Mouse (Mus musculus) neutrophil, adult 5-6 weeks (primary cell): ENCODE results near the gene Zfr2. TPM values are rescaled to one million over a fixed set of nuclear protein-coding genes. Genes with fewer than 3 reads are reported as not detected.
A peak's percentile ranks its signal among the peaks of the same experiment; 100 is the strongest.
"Not testable (repeated sequence)": the region's sequence is repeated elsewhere in the genome, so short reads cannot be mapped to it uniquely, and the experiment has no call there.

Source experiments
- ATAC-seq: fragments of 151-379, 151-347 bp; 2 replicates; pipeline ENCODE4 v1.8.0; 2017; ENCODE audit warnings: mild to moderate bottlenecking, moderate TSS enrichment; ENCODE audit not compliant: insufficient number of reproducible peaks, poor library complexity, low FRiP score, severe bottlenecking; ENCODE audit errors: extremely low read depth
- total RNA-seq: library from RNA; stranded (forward); fragments of 200-1000 nt; gene quantifications from 2 replicates; pipeline ENCODE4 v1.2.3, GENCODE M21; 2017

Gene Zfr2
- total RNA-seq, 1 experiment from 2014 or later: 1.5 TPM

DNA sequence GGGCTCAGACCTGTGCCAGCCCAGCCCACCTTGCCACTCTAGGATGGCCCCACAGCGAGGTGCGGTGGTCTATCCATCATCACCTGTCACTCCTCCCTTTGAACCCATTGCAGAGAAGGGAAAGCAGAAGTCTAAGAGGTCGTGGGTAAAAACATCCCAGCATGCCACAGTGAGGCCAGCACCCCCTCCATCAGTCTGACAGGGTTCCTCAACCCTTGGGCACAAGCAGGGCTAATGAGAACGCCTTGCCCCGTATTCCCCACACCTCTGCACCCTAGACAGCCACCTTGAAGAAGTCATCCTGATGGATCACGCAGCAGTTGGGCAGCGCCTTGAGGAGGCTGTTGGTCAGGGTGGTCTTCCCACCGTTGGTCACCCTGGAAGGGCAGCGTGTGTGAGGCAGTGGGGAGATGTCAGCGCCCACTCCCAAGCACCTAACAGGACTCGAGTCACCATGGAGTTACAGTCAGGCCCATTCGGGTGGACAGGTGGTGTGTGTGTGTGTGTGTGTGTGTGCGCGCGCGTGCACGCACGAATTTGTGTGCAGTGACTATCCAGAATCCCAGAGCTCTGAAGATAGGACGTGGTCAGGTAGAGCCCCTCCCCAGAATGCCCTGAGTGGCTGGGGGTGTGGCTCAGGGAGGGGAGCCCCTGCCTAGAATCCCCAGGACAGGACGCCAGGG, 32.2 kb upstream of the Zfr2 start:
- ATAC-seq: no peak

DNA sequence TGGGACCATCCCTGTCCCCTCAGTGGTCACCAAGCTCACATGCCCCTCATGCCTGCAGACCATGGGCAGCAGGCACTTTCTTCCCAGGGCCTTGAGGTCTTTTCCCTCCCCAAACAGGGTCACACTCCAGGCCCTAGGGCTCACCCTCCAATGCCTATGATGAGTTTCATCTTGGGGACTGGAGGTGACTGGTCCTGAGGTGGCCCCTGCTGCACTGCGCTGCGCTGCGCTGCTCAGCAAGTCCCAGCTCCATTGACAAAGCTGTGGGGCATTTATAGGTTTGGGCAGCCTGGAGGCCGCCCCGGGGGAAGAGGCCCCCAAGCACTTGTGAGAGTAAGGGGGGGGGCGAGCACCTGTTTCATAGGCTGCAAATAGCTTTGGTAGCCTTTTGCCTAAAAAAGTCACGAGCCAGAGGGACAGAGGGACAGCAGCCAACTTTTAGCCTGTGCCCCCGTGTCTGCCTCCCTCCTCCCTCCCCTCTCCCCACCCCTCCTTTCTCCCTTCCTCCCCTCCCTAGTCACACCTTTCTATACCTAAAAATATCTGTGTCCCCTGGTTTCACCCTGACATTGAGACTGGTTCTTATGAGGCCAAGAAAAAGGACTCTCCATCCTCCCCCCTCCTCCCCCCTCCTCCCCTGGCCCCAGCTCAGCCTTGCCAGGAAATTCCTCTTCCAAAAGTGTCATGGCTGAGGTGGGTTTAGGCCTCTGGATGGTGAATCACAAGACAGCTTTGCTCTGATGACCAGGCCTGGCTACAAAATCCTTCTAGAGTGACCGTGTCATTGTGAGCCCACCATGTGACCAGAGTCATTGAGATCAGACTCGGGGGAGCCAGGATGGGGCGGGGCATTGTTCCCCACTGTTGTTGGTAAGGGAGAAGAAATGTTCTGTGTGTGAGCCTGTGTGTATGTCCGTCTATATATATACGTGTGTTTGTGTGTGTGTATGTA, 30.9 kb upstream of the Zfr2 start, which contains the start of gene Nmrk2:
Gene Nmrk2 (minus strand): TSS at position 245 of the 952 bp plus-strand sequence.
- ATAC-seq: no peak

DNA sequence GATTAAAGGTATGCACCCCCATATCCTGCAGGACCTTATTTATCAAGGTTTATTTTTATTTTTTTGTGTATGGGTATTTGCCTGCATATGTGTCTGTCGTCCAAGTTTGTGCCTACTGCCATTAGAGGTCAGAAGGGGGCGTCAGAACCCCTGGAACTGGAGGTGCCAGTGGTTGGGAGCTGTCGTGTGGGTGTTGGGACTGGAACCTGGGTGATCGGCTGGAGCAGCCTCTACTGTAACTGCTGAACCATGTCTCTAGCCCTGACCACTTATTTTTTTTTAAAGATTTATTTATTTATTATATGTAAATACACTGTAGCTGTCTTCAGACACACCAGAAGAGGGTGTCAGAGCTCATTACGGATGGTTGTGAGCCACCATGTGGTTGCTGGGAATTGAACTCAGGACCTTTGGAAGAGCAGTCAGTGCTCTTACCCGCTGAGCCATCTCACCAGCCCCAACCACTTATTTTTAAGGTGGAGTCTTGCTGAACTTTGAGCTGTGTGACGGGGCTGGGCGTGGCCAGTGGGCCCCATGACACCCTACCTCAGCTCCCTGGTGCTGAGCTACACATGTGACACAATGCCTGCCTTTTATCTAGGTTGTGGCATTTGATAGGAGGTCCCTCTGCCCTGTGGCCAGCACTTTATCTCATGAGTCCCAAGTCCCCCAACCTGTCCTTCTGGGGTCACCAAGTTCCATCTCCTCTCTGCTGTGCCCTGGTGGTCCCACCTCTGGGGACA, 29.8 kb upstream of the Zfr2 start:
- ATAC-seq: no peak

DNA sequence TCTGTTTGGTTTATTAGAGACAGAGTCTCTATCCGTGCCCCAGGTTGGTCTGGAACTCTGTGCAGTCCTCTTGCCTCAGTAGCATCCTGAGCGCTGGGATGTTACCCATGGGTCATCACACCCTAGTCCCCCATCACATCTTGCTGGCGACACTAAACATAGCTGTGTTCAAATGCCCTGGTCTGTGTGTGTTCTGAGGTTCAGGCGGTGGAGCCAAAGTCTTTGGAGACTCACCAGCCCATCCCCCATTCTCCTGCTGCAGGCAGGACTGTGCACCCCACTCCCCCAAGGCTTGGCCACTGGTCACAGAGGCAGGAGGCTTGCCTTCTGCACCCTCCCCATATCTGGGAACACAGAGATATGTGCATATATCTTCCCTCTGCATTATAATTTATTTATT, 28.8 kb upstream of the Zfr2 start:
- no peak for ATAC-seq

DNA sequence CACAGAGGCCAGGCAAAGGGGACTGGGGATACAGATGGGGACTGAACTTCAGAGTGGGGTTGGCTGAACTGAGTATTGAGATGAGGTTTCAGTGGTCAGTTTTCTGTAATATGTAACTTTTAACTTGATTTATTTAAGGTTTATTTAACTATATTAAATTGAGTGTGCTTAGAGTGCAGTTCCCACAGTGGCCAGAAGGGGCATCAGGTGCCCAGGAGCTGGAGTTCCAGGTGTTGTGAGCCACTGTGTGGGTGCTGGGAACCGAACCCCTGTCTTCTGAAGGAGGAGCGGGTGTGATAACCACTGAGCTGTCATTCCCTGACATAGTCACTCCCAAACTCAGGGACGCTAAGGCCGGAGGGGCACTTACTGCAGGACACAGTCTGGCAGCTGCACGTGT, 22.8 kb upstream of the Zfr2 start:
- ATAC-seq: no peak

DNA sequence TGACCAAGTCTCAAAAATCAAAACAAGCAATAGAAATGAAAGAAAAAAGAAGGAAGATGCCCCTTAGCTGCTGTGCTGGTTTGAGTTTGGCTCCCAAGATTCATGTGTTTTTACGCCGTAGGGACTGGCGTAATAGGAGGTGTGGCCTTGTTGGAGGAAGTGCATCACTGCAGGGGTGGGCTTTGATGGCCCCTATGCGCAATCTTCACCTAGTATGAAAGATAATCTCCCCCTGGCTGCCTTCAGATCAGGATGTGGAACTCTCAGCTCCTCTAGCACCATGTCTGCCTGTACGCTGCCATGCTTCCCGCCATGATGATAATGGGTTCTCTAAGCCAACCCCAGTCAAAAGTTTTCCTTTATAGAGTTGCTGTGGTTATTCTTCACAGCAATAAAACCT, 16.7 kb upstream of the Zfr2 start:
- no peak for ATAC-seq

DNA sequence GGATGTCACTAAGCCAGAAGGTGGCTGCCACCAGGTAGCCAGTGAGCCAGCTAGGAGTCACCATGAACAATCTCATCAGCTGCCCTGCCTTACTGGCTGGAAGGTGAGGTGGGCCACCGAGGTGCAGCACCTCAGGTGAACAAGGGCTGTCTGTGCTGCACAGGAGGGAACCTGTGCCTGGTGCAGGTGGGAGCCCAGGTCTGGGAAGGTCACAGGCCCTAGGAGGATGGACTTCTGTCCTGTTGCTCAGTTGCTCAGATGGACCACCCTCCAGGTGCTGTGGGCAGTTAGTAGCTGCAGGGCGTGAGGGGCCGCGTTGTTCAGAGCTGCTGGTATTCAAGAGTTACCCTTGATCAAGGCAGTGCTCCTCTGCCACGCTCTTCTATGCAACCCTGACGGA, 16.1 kb upstream of the Zfr2 start:
- ATAC-seq: no peak

DNA sequence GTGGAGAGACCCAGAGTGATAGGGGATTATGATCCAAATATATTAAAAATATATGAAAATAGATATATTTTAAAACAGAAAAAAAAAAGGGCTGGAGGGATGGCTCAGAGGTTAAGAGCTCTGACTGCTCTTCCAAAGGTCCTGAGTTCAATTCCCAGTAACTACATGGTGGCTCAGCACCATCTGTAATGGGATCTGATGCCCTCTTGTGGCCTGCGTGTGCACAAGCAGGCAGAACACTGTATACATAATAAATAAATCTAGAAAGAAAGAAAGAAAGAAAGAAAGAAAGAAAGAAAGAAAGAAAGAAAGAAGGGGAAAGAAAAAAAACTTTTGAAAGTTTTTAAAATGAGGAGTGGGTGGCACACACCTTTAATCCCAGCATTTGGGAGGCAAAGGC, 15.7 kb upstream of the Zfr2 start:
- not testable (repeated sequence) for ATAC-seq

DNA sequence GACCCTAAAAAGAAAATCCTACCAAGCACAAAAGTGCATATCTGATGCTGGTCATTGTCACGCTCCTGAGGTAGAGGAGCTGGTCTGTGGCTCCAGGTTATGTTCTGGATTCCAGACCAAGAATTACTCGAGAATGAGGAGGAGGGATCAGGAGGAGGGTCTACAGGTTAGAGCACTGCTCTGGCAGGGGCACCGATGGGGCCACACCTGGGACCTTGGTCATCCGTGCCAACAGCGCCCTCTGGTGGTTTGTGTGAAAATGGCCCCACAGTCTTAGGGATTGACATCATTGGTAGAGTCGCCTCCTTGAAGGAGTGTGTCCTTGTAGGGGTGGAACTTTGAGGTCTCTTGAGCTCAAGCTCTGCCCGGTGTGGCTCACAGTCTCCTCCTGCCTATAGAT, 15.0 kb upstream of the Zfr2 start:
- peak; percentile 68 for ATAC-seq

DNA sequence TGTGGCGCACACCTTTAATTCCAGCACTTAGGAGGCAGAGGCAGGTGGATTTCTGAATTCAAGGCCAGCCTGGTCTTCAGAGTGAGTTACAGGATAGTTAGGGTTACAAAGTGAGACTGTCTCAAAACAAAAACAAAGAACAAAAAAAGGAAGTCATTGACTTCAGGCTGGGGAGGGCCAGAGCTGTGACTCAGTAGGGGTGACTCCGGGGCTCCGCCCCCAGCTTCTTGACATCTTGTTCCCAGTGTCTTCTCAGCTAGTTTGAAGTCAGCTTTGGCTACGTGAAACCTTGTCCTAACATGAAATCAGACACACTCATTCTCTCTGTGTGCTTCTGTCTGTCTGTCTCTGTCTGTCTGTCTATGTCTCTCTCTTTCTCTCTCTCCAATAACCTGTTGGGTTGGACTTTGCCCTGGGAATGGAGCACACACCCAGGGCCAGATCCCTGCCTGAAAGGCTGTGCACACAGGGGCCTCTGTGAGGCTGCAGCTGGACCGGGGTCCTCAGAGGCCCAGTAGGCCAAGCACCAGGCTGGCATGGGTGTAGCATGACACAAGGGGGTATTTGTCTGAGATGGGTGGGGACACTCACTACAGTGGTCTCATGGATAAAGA, 11.4 kb upstream of the Zfr2 start:
- ATAC-seq: peak; percentile 50; the same call in 1 of the 2 replicates

DNA sequence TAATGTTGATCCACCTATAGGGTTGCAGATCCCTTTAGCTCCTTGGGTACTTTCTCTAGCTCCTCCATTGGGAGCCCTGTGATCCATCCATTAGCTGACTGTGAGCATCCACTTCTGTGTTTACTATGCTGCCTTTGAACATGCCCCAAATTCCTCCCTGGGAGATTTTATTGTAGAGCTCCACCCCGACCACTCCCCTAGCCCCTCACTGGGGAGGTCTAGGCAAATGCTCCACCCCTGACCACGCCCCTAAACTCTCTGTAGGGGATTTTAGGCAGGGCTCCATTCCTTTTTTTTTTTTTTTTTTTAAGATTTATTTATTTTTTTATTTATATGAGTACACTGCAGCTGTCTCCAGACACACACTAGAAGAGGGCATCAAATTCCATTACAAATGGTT, 9.2 kb upstream of the Zfr2 start:
- not testable (repeated sequence) for ATAC-seq

DNA sequence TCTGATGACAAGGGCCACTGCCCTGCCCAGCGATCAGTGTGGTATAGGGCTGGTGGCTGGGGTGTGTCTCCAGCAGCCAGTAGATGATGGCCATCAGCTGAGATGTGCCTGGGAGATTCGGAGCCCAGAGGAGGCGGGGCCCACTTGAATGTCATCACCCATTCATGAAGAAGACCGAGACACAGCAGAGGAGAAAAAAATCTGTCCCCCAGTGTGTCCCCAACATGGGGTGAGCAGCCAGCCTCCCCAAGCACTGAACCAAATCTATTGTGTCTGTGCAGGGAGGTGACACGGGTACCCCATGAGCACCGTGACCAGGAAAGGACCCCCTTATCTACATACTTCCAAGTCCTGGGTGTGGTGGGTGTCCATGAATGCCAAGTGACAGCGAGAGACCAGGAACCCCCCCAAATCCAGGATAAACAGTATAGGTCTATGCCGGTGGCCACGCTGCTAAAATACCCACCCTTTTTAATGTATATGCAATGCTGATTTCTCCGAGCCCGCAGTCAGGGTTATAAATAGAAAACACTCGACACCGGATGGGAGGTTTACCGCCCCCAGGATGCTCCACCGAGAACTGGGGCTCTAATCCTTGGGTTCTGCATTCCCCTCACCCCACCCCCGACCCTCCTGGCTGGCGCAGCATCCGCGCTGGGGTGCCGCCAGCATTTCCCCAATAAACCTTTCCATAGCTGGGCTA, 3.1 kb upstream of the Zfr2 start:
- ATAC-seq: no peak

DNA sequence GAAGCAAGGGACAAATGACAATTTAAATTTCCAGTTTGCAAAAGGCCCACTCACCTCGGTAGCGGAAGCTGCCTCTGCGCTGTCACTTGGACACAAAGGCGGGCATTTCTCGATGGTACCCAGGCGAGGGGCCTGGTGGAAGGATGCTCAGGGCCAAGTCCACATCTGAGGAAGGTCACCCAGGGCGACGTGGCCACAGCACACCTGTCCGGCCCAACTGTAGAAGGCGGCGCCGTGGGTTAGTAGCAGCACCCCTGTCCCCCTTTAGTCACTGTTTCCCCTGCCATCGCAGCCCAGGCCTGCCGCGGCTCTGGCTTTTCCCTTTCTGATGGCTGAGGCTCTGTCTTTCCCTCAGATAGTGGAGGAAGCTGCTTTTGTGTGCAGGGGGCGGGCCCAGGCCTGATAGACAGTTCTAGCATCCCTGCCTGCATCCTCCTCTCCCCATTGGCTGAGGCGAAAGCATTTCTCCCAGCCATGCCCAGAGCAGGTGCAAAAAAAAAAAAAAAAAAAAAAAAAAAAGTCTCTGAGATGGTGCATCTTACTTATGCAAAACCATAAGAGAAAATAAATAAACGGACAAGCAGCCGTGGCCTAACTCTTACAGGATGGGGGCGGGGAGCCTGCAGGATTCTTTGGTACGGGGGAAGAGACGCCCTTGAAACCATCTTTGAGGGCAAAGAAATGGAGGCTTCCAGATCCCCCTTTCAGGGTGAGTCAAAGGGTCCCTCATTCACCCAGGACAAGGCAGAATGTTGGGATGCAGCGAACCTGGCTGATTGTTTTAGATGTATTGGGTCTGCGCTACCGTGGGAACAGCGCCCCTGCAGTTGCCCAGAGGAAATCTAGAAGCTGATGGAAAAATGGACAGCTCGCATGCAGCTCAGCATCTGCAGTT, 2.3 kb upstream of the Zfr2 start, which contains the start of gene Atcay:
Gene Atcay (minus strand): TSS at position 396 of the 895 bp plus-strand sequence.
- ATAC-seq: no peak

DNA sequence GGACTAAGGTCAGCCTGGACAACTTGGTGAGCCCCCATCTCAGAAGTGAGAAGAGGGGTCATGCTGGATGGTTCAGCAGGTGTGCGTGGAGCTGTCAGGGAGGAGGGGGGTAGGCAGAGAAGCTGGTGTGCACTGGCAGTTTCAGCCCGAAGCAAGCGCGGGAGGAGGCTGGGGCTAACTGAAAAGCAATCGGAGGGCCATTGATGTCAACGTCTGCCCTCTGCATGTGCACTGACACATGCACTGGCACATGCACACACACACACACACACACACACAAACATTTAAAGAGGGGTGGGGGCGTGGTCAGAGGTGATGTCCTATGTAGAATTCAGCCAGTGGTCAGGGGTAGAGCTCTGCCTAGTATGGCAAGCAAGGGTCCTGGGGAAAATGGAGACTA, 1.5 kb upstream of the Zfr2 start:
- no peak for ATAC-seq

DNA sequence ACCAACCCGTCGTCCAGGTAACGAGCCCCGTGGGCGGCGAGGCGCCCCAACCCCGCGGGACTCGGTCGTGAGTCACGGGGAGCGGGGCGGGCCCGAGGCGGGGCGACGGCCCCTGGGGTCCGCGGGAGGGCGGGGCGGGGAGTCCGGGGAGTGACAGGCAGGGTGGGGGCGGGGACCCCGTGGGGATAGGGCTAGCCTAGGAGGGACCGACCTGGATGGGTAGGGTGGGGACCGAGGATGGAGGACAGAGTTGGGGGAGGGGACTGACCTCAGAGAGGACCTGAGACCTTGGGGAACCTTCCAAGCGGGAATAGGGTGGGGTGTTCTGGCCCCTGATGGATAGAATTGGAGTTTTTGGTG, 251 bp downstream of the Zfr2 start:
- ATAC-seq: no peak

DNA sequence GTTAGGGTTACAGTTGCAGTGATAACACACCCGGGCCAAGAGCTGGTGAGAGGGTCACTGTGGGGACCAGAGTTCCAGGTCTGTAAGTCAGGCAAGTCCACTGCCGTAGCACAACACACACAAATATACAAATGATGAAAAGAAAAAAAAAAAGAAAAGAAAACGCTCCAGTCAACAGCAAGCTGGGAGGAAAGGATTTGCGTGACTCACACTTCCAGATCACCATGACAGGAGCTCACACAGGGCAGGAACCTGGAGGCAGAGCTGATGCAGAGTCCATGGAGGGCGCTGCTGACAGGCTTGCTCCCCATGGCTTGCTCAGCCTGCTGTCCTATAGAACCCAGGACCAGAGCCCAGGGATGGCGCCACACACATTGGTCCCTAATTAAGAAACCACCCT, 1.3 kb downstream of the Zfr2 start:
- ATAC-seq: no peak

DNA sequence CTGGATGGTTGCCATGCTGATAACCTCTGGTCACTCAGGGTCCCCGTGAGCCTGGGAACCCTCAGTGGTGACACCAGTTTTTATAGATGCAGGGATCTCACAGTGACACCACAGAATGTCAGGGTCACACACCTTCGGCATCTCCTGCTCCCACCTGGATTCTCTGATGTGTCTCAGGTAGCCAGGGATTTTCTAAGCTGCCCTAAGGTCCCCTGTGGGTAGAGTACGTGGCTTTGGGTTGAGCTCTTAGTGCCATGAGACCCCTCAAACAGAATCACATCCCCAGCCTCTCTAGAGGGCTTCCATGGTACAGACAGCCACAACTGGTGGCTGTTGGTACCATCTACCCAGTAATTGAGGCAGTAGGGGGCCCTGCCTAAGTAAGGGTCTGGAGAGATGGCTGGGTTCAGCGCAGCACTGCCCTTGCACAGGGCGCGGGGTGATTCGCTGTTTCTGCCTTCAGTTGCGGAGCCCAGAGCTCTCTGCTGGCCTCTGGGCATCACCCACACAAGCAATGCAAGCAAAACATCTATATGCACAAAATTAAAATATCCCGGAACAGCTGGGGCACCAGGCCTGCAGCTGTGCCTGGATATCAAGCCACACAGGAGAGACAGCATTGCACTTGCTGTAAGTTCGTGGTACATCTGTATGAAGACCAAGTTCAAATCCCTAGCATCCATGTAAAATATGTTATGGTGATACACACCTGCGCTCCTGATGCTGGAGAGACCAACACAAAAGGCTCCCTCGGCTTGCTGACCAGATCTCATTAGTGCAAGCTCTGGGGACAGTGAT, 3.7 kb downstream of the Zfr2 start:
- ATAC-seq: no peak
